Mouse (Mus musculus): ENCODE measurements around the gene Cyb5d1. TPM values are rescaled to one million over a fixed set of nuclear protein-coding genes. Genes with fewer than 3 reads are reported as not detected.

The Cyb5d1 gene
- polyA plus RNA-seq, 2 experiments, result 7.3 to 8.3 TPM

DNA sequence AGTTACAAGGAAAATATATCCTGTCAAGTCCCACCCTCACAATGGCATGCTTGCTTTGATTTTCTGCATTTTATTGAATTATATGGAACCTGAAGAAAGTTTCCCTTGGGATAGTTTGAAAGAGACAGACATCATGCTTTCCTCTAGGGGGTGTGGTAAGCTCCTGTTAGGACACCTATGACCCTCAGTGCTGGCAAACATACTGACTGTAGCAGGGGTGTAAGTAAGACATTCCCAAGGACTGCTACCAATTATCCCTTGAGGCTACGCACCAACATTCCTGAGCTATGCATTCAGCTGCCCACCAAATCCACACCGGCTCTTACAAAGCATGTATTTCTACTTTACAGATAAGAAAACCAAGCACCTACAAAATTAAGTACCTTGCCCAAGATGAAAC, 33.0 kb downstream of the Cyb5d1 start:
- Histone ChIP-seq H3K27ac (no peak overlapping the region), H3K4me1 (replicated peaks; ENCODE audit: control insufficient read depth in 2 of 2, insufficient read depth in 2 of 2, low read length in 1 of 2) (peaks cover 11 to 12% of the 10 kb centered on the region in 2 experiments; a peak in 3 of 4 replicates), H3K4me3 (ENCODE audit: insufficient read depth in 1 of 2, low read depth in 2 of 2, low read length in 2 of 2) (no peak overlapping the region), H3K36me3 (replicated peaks; ENCODE audit: control insufficient read depth, insufficient read depth, low read depth) (no peaks in the 10 kb centered on the region), H3K9me3 (ENCODE audit: control insufficient read depth, low read length) (no peaks in the 10 kb centered on the region), H3K27me3 (ENCODE audit: control insufficient read depth, insufficient read depth, low read length) (peaks cover 15% of the 10 kb centered on the region), H3K9ac (replicated peaks) (no peak overlapping the region), H3K4me2 (ENCODE audit: low read depth) (no peak overlapping the region)
- no peak for TF ChIP-seq CTCF (IDR thresholded peaks at IDR 0.05; ENCODE audit: low read depth)
- TF ChIP-seq EP300 (IDR thresholded peaks at IDR 0.05; ENCODE audit: low read depth), result no peak
- WGBS (ENCODE audit: insufficient replicate concordance), result 87% methylated on average over 2 of the region's 2 CpGs
- ATAC-seq (ENCODE audit: insufficient read depth) (no peak), DNase-seq (ENCODE audit: low read depth in 3 of 3, low spot score in 3 of 3) (no peak)

DNA sequence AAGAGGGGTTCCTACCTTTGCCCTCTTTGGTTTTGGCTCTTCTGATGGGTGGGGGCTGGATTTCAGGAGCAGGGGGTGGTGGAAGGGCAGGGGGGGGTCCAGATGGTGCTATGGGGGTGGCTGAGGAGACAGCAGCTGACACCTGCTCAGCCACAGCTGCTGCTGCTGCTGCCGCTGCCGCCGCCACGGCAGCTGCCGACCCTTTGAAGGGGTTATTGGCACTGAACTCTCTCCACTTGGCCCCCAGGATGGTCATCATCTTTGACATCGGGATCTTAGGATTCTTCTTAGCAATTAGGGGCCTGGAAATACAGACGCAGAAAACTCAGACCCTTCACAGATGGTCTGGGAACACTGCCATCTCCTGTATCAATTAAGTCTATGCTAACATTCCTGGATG, 33.4 kb downstream of the Cyb5d1 start:
- no peaks in the 10 kb centered on the region for H3K36me3 ChIP-seq (replicated peaks; ENCODE audit: control insufficient read depth, insufficient read depth, low read depth)
- H3K27me3 ChIP-seq (ENCODE audit: control insufficient read depth, insufficient read depth, low read length), result peaks cover 10% of the 10 kb centered on the region
- H3K9me3 ChIP-seq (ENCODE audit: control insufficient read depth, low read length), result no peaks in the 10 kb centered on the region
- H3K9ac ChIP-seq (replicated peaks), result no peak overlapping the region
- H3K27ac ChIP-seq, result no peak overlapping the region
- H3K4me1 ChIP-seq (replicated peaks; ENCODE audit: control insufficient read depth in 2 of 2, insufficient read depth in 2 of 2, low read length in 1 of 2), result peaks cover 8 to 9% of the 10 kb centered on the region in 2 experiments; a peak in 3 of 4 replicates
- WGBS (ENCODE audit: insufficient replicate concordance), result 73% methylated on average over 7 of the region's 7 CpGs
- H3K4me3 ChIP-seq (ENCODE audit: insufficient read depth in 1 of 2, low read depth in 2 of 2, low read length in 2 of 2), result no peak overlapping the region
- no peak overlapping the region for H3K4me2 ChIP-seq (ENCODE audit: low read depth)
- DNase-seq (ENCODE audit: low read depth in 3 of 3, low spot score in 3 of 3) (no peak), ATAC-seq (ENCODE audit: insufficient read depth) (no peak)
- TF ChIP-seq EP300 (IDR thresholded peaks at IDR 0.05; ENCODE audit: low read depth) (no peak), CTCF (IDR thresholded peaks at IDR 0.05; ENCODE audit: low read depth) (no peak)

- no peak for ATAC-seq (ENCODE audit: insufficient read depth)
- Histone ChIP-seq H3K4me2 (ENCODE audit: low read depth) (no peak overlapping the region), H3K27ac (no peak overlapping the region), H3K4me1 (replicated peaks; ENCODE audit: control insufficient read depth in 2 of 2, insufficient read depth in 2 of 2, low read length in 1 of 2) (no peaks in the 10 kb centered on the region), H3K36me3 (replicated peaks; ENCODE audit: control insufficient read depth, insufficient read depth, low read depth) (no peaks in the 10 kb centered on the region), H3K27me3 (ENCODE audit: control insufficient read depth, insufficient read depth, low read length) (no peaks in the 10 kb centered on the region), H3K4me3 (ENCODE audit: insufficient read depth in 1 of 2, low read depth in 2 of 2, low read length in 2 of 2) (no peak overlapping the region), H3K9ac (replicated peaks) (no peak overlapping the region), H3K9me3 (ENCODE audit: control insufficient read depth, low read length) (no peaks in the 10 kb centered on the region)
- TF ChIP-seq CTCF (IDR thresholded peaks at IDR 0.05; ENCODE audit: low read depth) (no peak), EP300 (IDR thresholded peaks at IDR 0.05; ENCODE audit: low read depth) (no peak)
- WGBS (ENCODE audit: insufficient replicate concordance), result 79% methylated on average over 12 of the region's 12 CpGs
- no peak for DNase-seq (ENCODE audit: low read depth in 3 of 3, low spot score in 3 of 3)
Measured at GRCm38 (mm10) chr11:69357690-69358089, 37.7 kb downstream of the Cyb5d1 start.

- WGBS (ENCODE audit: insufficient replicate concordance), result 83% methylated on average over 5 of the region's 5 CpGs
- no peaks in the 10 kb centered on the region for H3K4me1 ChIP-seq (replicated peaks; ENCODE audit: control insufficient read depth in 2 of 2, insufficient read depth in 2 of 2, low read length in 1 of 2)
- H3K4me3 ChIP-seq (ENCODE audit: insufficient read depth in 1 of 2, low read depth in 2 of 2, low read length in 2 of 2), result no peak overlapping the region
- no peak overlapping the region for H3K27ac ChIP-seq
- ATAC-seq (ENCODE audit: insufficient read depth), result no peak
- no peaks in the 10 kb centered on the region for H3K27me3 ChIP-seq (ENCODE audit: control insufficient read depth, insufficient read depth, low read length)
- no peak overlapping the region for H3K4me2 ChIP-seq (ENCODE audit: low read depth)
- H3K9ac ChIP-seq (replicated peaks), result no peak overlapping the region
- H3K36me3 ChIP-seq (replicated peaks; ENCODE audit: control insufficient read depth, insufficient read depth, low read depth), result no peaks in the 10 kb centered on the region
- no peak for DNase-seq (ENCODE audit: low read depth in 3 of 3, low spot score in 3 of 3)
- TF ChIP-seq CTCF (IDR thresholded peaks at IDR 0.05; ENCODE audit: low read depth) (no peak), EP300 (IDR thresholded peaks at IDR 0.05; ENCODE audit: low read depth) (no peak)
- no peaks in the 10 kb centered on the region for H3K9me3 ChIP-seq (ENCODE audit: control insufficient read depth, low read length)
Measured at GRCm38 (mm10) chr11:69356544-69356943, 38.9 kb downstream of the Cyb5d1 start.

DNA sequence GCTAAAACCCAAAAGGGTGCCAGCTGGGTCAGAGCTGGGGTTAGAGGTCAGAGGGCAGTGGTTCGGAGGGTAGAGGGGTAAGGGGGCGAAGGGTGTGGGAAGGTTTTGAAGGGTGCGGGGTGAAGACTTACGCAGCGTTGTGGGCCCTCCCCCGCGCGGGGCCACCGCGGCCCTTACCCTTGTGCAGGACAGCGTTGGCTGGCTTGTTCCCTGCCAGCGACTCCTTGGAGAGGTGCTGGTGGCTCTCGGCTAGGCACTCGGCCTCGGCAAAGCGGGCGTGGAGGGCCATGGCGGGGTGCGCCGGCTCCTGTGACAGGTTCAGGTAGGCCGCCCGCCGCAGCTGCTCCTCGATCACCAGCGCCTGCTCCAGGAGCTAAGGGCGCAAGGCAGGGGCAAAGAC, 49.0 kb downstream of the Cyb5d1 start:
- Histone ChIP-seq H3K27me3 (ENCODE audit: control insufficient read depth, insufficient read depth, low read length) (peaks cover 2% of the 10 kb centered on the region), H3K27ac (no peak overlapping the region), H3K4me1 (replicated peaks; ENCODE audit: control insufficient read depth in 2 of 2, insufficient read depth in 2 of 2, low read length in 1 of 2) (no peaks in the 10 kb centered on the region), H3K9ac (replicated peaks) (no peak overlapping the region), H3K36me3 (replicated peaks; ENCODE audit: control insufficient read depth, insufficient read depth, low read depth) (no peaks in the 10 kb centered on the region), H3K4me2 (ENCODE audit: low read depth) (no peak overlapping the region), H3K9me3 (ENCODE audit: control insufficient read depth, low read length) (no peaks in the 10 kb centered on the region), H3K4me3 (ENCODE audit: insufficient read depth in 1 of 2, low read depth in 2 of 2, low read length in 2 of 2) (no peak overlapping the region)
- ATAC-seq (ENCODE audit: insufficient read depth), result no peak
- WGBS (ENCODE audit: insufficient replicate concordance), result 85% methylated on average over 26 of the region's 26 CpGs
- DNase-seq (ENCODE audit: low read depth in 3 of 3, low spot score in 3 of 3), result no peak
- TF ChIP-seq EP300 (IDR thresholded peaks at IDR 0.05; ENCODE audit: low read depth) (no peak), CTCF (IDR thresholded peaks at IDR 0.05; ENCODE audit: low read depth) (no peak)

Other genes starting within 250 kb of the Cyb5d1 start
- not detected in 2 replicates for gene Alox12b, start 238.6 kb downstream of the Cyb5d1 start, polyA plus RNA-seq (2012; rRNA removed)
- not detected in 2 replicates for gene Alox12b, start 238.6 kb downstream of the Cyb5d1 start, polyA plus RNA-seq (2014; fragmentation: Nextera tagmentation; extraction: Ambion mirVana)
- gene Alox8, start 197.8 kb downstream of the Cyb5d1 start, polyA plus RNA-seq (2012; rRNA removed), result 0.01 and 0.03 TPM in 2 replicates
- not detected in 2 replicates for gene Alox8, start 197.8 kb downstream of the Cyb5d1 start, polyA plus RNA-seq (2014; fragmentation: Nextera tagmentation; extraction: Ambion mirVana)
- gene Gucy2e, start 158.6 kb downstream of the Cyb5d1 start, polyA plus RNA-seq (2012; rRNA removed), result not detected in 2 replicates
- gene Gucy2e, start 158.6 kb downstream of the Cyb5d1 start, polyA plus RNA-seq (2014; fragmentation: Nextera tagmentation; extraction: Ambion mirVana), result not detected in 2 replicates
- 7.8 and 9.8 TPM in 2 replicates for gene Cntrob, start 71.9 kb downstream of the Cyb5d1 start, polyA plus RNA-seq (2012; rRNA removed)
- 5.0 and 6.5 TPM in 2 replicates for gene Cntrob, start 71.9 kb downstream of the Cyb5d1 start, polyA plus RNA-seq (2014; fragmentation: Nextera tagmentation; extraction: Ambion mirVana)
- gene Trappc1, start 71.7 kb downstream of the Cyb5d1 start, polyA plus RNA-seq (2012; rRNA removed), result 49.6 and 62.9 TPM in 2 replicates
- gene Trappc1, start 71.7 kb downstream of the Cyb5d1 start, polyA plus RNA-seq (2014; fragmentation: Nextera tagmentation; extraction: Ambion mirVana), result 101 and 106 TPM in 2 replicates
- gene Kcnab3, start 69.4 kb downstream of the Cyb5d1 start, polyA plus RNA-seq (2012; rRNA removed), result 0.09 and 0.20 TPM in 2 replicates
- gene Kcnab3, start 69.4 kb downstream of the Cyb5d1 start, polyA plus RNA-seq (2014; fragmentation: Nextera tagmentation; extraction: Ambion mirVana), result 0.06 and 0.10 TPM in 2 replicates
- gene Rnf227, start 55.2 kb downstream of the Cyb5d1 start, polyA plus RNA-seq (2012; rRNA removed), result 0.30 and 0.74 TPM in 2 replicates
- 0.59 and 0.66 TPM in 2 replicates for gene Rnf227, start 55.2 kb downstream of the Cyb5d1 start, polyA plus RNA-seq (2014; fragmentation: Nextera tagmentation; extraction: Ambion mirVana)
- gene Chd3, start 26.2 kb downstream of the Cyb5d1 start, polyA plus RNA-seq (2012; rRNA removed), result 13.7 and 14.3 TPM in 2 replicates
- gene Chd3, start 26.2 kb downstream of the Cyb5d1 start, polyA plus RNA-seq (2014; fragmentation: Nextera tagmentation; extraction: Ambion mirVana), result 1.9 and 2.4 TPM in 2 replicates
- gene Naa38, start 144 bp downstream of the Cyb5d1 start, polyA plus RNA-seq (2012; rRNA removed), result 70.9 and 76.9 TPM in 2 replicates
- 120 and 127 TPM in 2 replicates for gene Naa38, start 144 bp downstream of the Cyb5d1 start, polyA plus RNA-seq (2014; fragmentation: Nextera tagmentation; extraction: Ambion mirVana)
- 3.7 and 5.3 TPM in 2 replicates for gene Tmem88, start 2.6 kb upstream of the Cyb5d1 start, polyA plus RNA-seq (2012; rRNA removed)
- gene Tmem88, start 2.6 kb upstream of the Cyb5d1 start, polyA plus RNA-seq (2014; fragmentation: Nextera tagmentation; extraction: Ambion mirVana), result 4.6 TPM in 2 replicates
- gene Kdm6b, start 18.0 kb upstream of the Cyb5d1 start, polyA plus RNA-seq (2012; rRNA removed), result 1.1 and 1.4 TPM in 2 replicates
- gene Kdm6b, start 18.0 kb upstream of the Cyb5d1 start, polyA plus RNA-seq (2014; fragmentation: Nextera tagmentation; extraction: Ambion mirVana), result 2.9 TPM in 2 replicates
- gene Dnah2, start 153.5 kb upstream of the Cyb5d1 start, polyA plus RNA-seq (2012; rRNA removed), result 0.03 TPM in 2 replicates
- gene Dnah2, start 153.5 kb upstream of the Cyb5d1 start, polyA plus RNA-seq (2014; fragmentation: Nextera tagmentation; extraction: Ambion mirVana), result 0.01 TPM in 2 replicates
- gene Efnb3, start 164.6 kb upstream of the Cyb5d1 start, polyA plus RNA-seq (2012; rRNA removed), result 1.0 TPM in 2 replicates
- gene Efnb3, start 164.6 kb upstream of the Cyb5d1 start, polyA plus RNA-seq (2014; fragmentation: Nextera tagmentation; extraction: Ambion mirVana), result 0.13 and 0.14 TPM in 2 replicates
- 10.8 and 12.7 TPM in 2 replicates for gene Wrap53, start 184.6 kb upstream of the Cyb5d1 start, polyA plus RNA-seq (2012; rRNA removed)
- gene Wrap53, start 184.6 kb upstream of the Cyb5d1 start, polyA plus RNA-seq (2014; fragmentation: Nextera tagmentation; extraction: Ambion mirVana), result 14.8 and 16.1 TPM in 2 replicates
- gene Trp53, start 184.7 kb upstream of the Cyb5d1 start, polyA plus RNA-seq (2012; rRNA removed), result 68.7 and 76.7 TPM in 2 replicates
- gene Trp53, start 184.7 kb upstream of the Cyb5d1 start, polyA plus RNA-seq (2014; fragmentation: Nextera tagmentation; extraction: Ambion mirVana), result 61.2 and 66.4 TPM in 2 replicates
- 20.6 and 25.2 TPM in 2 replicates for gene Atp1b2, start 210.3 kb upstream of the Cyb5d1 start, polyA plus RNA-seq (2012; rRNA removed)
- 21.3 and 29.8 TPM in 2 replicates for gene Atp1b2, start 210.3 kb upstream of the Cyb5d1 start, polyA plus RNA-seq (2014; fragmentation: Nextera tagmentation; extraction: Ambion mirVana)
- gene Shbg, start 222.3 kb upstream of the Cyb5d1 start, polyA plus RNA-seq (2012; rRNA removed), result 21.4 and 23.5 TPM in 2 replicates
- 28.4 and 33.2 TPM in 2 replicates for gene Shbg, start 222.3 kb upstream of the Cyb5d1 start, polyA plus RNA-seq (2014; fragmentation: Nextera tagmentation; extraction: Ambion mirVana)
- gene Sat2, start 226.4 kb upstream of the Cyb5d1 start, polyA plus RNA-seq (2012; rRNA removed), result 3.7 and 5.1 TPM in 2 replicates
- gene Sat2, start 226.4 kb upstream of the Cyb5d1 start, polyA plus RNA-seq (2014; fragmentation: Nextera tagmentation; extraction: Ambion mirVana), result 10.0 and 10.4 TPM in 2 replicates
- 18.4 and 21.7 TPM in 2 replicates for gene Fxr2, start 237.4 kb upstream of the Cyb5d1 start, polyA plus RNA-seq (2012; rRNA removed)
- gene Fxr2, start 237.4 kb upstream of the Cyb5d1 start, polyA plus RNA-seq (2014; fragmentation: Nextera tagmentation; extraction: Ambion mirVana), result 5.4 and 7.7 TPM in 2 replicates

All from liver, embryonic 14.5 days (tissue).